7 mouse cellular contexts compared by ENCODE assay signal in genomic region chr1:39340647-39341046, GRCm38 (mm10). TPM values are rescaled to one million over a fixed set of nuclear protein-coding genes. Genes with fewer than 3 reads are reported as not detected.
DNase-seq lines count a peak whose midpoint lies in the region; ATAC-seq lines count a peak whose summit lies in the region.

No protein-coding gene starts in this region.

- H3K27me3 ChIP-seq in forebrain, embryonic 15.5 days = no peaks in the 10 kb centered on the region
- no peaks in the 10 kb centered on the region for H3K27me3 ChIP-seq in lung, embryonic 16.5 days (ENCODE audit: control insufficient read depth, insufficient read depth, low read depth, low read length)

- no peak overlapping the region for H3K4me3 ChIP-seq in forebrain, embryonic 15.5 days
- no peak overlapping the region for H3K4me3 ChIP-seq in lung, embryonic 16.5 days (ENCODE audit: low read length)

- no peaks in the 10 kb centered on the region for H3K9me3 ChIP-seq in forebrain, embryonic 15.5 days
- no peaks in the 10 kb centered on the region for H3K9me3 ChIP-seq in lung, embryonic 16.5 days (ENCODE audit: control insufficient read depth, low read length)

- ATAC-seq in forebrain, embryonic 15.5 days (replicated peaks) = peak; percentile 55; the same call in 1 of the 2 replicates
- ATAC-seq in lung, embryonic 16.5 days (ENCODE audit: low read depth) = peak; percentile 60

- H3K27ac ChIP-seq in forebrain, embryonic 15.5 days (replicated peaks) = no peak overlapping the region
- H3K27ac ChIP-seq in lung, embryonic 16.5 days (ENCODE audit: low read length) = no peak overlapping the region

- no peak overlapping the region for H3K4me2 ChIP-seq in forebrain, embryonic 15.5 days (replicated peaks)
- H3K4me2 ChIP-seq in lung, embryonic 16.5 days (ENCODE audit: low read depth, low read length) = no peak overlapping the region

- no peaks in the 10 kb centered on the region for H3K4me1 ChIP-seq in forebrain, embryonic 15.5 days
- 0 out of 2 replicates have a peak, but pooled peaks cover 3% of the 10 kb centered on the region for H3K4me1 ChIP-seq in lung, embryonic 16.5 days (replicated peaks; ENCODE audit: control insufficient read depth, insufficient read depth, low read length)

- peak; percentile 14 to 19 for DNase-seq in B cell, adult 2 months
- DNase-seq in CD8-positive naive resting alpha-beta T cell, adult 2 months (ENCODE audit: low read depth in 2 of 2, low spot score in 2 of 2) = peak; percentile 33 to 46
- DNase-seq in c-Kit-positive CD71-positive TER-119-negative erythroid progenitor cells, embryonic 14.5 days (ENCODE audit: low read depth) = peak; percentile 27
- DNase-seq in kidney, adult 18-20 months = peak; percentile 53
- DNase-seq in retina, embryonic 14.5 days (ENCODE audit: low spot score) = peak; percentile 77

- whole genome bisulfite sequencing in forebrain, embryonic 15.5 days = 14% methylated on average over 8 of the region's 8 CpGs
- WGBS in lung, embryonic 16.5 days = 12% methylated on average over 8 of the region's 8 CpGs

- H3K36me3 ChIP-seq in forebrain, embryonic 15.5 days = no peaks in the 10 kb centered on the region
- no peaks in the 10 kb centered on the region for H3K36me3 ChIP-seq in lung, embryonic 16.5 days (ENCODE audit: control insufficient read depth, insufficient read depth, low read length)

- no peak overlapping the region for H3K9ac ChIP-seq in forebrain, embryonic 15.5 days (replicated peaks)
- H3K9ac ChIP-seq in lung, embryonic 16.5 days (ENCODE audit: low read length) = no peak overlapping the region

RNA-seq across cellular contexts. Expression of gene Rpl31, which starts 27.0 kb away (rescaled TPM):
- polyA plus RNA-seq in forebrain, embryonic 15.5 days (2015; fragmentation: Nextera tagmentation; extraction: Ambion mirVana) = 324 and 361 TPM in 2 replicates
- polyA plus RNA-seq in lung, embryonic 16.5 days (2015; fragmentation: Nextera tagmentation; extraction: Ambion mirVana) = 449 and 553 TPM in 2 replicates

Comparison
In these comparisons a context has a peak if more than half of its experiments do, and no peak if none do; other contexts are left out.
1. DNase-seq: peak in every context shown above with its lines; median percentile 77 in retina, embryonic 14.5 days; 53 in kidney, adult 18-20 months; 40 in CD8-positive naive resting alpha-beta T cell, adult 2 months; 27 in c-Kit-positive CD71-positive TER-119-negative erythroid progenitor cells, embryonic 14.5 days; 16 in B cell, adult 2 months.